Mouse (Mus musculus) retina, postnatal 1 day (tissue): Measurements from ENCODE around the gene Tas2r137.

Experiments
- DNase-seq: peaks from one replicate; pipeline ENCODE4 v3.0.0-alpha.2; 2012

The Tas2r137 gene

GRCm38 (mm10) chr6:40490933-40491332 is at the start of gene Tas2r137:
Gene Tas2r137 (plus strand): TSS chr6:40491233.
- no peak for DNase-seq

DNA sequence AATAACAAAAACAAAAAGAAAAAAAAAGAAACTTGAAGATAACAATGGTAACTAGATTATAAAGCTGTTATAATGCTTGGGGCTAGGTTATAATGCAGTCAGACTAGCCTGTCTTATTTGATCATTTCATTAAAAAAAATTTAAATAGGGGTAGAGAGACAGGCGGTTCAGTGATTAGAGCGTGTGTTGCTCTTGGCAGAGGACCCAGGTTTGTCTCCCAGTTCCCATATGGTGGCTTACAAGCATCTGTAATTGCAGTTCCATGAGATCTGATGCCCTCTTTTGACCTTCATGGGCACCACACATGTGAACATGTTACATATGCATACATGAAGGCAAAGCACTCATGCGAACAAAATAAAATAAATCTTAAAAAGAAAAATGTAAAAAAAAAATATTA is 49.8 kb upstream of the Tas2r137 start:
- DNase-seq: no peak

GRCm38 (mm10) chr6:40441755-40442154 is 49.3 kb upstream of the Tas2r137 start:
- DNase-seq: no peak

- DNase-seq: no peak
Observed at GRCm38 (mm10) chr6:40443281-40443928, 47.6 kb upstream of the Tas2r137 start.

DNA sequence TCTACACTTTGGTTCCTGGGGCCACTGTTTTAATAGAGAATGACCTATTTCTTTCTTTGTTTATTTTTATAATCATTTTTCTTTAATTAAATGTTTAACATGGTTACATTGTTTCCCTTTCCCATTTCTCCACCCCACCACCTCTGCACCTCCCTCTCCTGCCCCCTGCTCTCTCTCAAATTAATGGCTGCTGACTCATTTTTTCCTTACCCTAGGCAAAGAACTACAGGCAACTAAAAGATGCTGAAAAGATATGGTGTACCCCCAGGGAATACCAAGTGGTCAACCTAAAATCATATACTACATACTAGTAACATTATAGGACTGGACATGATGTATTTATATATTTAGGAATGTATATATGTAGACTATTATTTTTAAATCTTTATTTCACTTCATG is 42.4 kb upstream of the Tas2r137 start:
- DNase-seq: no peak

- peak; percentile 45 for DNase-seq
Observed at GRCm38 (mm10) chr6:40454436-40455041, 36.5 kb upstream of the Tas2r137 start.

- DNase-seq: peak; percentile 26
Observed at GRCm38 (mm10) chr6:40465710-40466109, 25.3 kb upstream of the Tas2r137 start.

GRCm38 (mm10) chr6:40470916-40471719 is 19.9 kb upstream of the Tas2r137 start, which contains the start of gene Ssbp1:
Gene Ssbp1 (plus strand): TSS chr6:40471352.
- peak; percentile 98 for DNase-seq

- no peak for DNase-seq
Observed at GRCm38 (mm10) chr6:40471720-40472010, 19.4 kb upstream of the Tas2r137 start.

- no peak for DNase-seq
Observed at GRCm38 (mm10) chr6:40476132-40476531, 14.9 kb upstream of the Tas2r137 start.

GRCm38 (mm10) chr6:40479705-40480104 is 11.3 kb upstream of the Tas2r137 start:
- DNase-seq: peak; percentile 9

DNA sequence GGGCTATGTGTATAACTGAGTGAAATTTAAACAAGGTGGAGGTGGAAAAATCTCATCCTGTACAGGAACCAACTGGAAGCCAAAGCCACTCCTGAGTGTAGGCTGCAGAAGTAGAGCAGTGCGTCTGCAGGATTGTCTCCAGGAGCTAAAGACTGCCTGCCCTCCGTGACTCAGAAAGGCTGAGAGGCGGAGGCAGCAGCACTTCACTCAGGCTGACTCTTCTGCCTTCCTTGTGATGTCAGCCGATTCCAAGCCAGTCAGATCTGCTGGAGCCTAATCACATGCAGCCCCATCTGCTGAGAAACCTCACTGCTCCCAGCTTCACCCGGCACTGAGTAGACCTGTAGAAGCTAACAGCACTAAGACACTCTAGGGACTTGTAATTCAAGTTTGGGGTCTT is 8.7 kb upstream of the Tas2r137 start:
- no peak for DNase-seq

DNA sequence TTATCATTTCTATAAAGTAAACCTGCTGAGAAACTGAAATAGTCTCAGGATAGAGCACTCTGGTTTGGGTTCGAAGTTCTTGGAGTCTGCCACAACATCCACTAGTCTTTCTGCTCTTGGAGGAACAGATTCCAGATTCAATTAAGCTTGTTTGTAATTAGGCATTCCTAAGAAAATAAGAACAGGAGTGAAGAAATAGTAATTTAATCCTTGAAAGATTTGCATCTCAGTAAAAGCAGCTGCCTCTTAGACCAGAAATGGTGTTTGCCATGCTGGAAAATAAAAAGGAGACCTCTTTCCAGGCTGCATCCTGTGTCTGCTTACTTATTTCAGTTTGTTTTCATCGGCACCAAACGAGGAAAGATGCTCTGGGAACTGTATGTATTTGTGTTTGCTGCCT is 2.2 kb downstream of the Tas2r137 start, which contains the start of gene Tas2r108:
Gene Tas2r108 (plus strand): TSS at position 301 of the 400 bp plus-strand sequence.
- no peak for DNase-seq

DNA sequence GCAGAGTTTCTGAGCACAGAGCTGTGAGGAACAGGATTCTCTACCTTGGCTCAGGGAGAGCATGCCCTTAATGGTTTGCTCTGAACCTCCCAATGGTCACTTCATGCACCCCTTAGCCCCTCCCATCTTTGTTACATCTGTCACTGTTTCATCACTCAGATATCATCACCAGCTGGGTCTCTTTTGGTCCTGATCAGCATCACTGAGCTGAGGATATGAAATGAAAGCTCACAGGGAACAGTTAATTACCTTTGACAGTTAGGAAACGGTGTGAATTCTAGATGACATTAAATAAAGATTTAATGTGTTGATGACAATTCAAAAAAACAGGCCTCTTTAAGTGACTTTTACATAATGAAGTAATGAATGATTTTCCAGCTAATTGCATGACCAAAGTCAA is 28.4 kb downstream of the Tas2r137 start, which contains the start of gene Prss37:
Gene Prss37 (minus strand): TSS at position 101 of the 400 bp plus-strand sequence.
- no peak for DNase-seq
